Mouse (Mus musculus) spleen, postnatal 36 days (tissue): ENCODE results near the gene Dlg2.
A peak's percentile ranks its signal among the peaks of the same experiment; 100 is the strongest.

Source experiments
- DNase-seq, 2 experiments: peaks; one replicate each; pipeline ENCODE4 v3.0.0; 2022; ENCODE audit warnings: low spot score in 2 of 2, mixed read lengths in 1 of 2

Dlg2 gene

GRCm38 (mm10) chr7:91902503-91902902 is 1426.0 kb downstream of the Dlg2 start:
- no peak for DNase-seq

GRCm38 (mm10) chr7:91916809-91917208 is 1440.3 kb downstream of the Dlg2 start:
- DNase-seq: no peak

- DNase-seq: no peak
Measured at GRCm38 (mm10) chr7:91919099-91919498, 1442.6 kb downstream of the Dlg2 start.

GRCm38 (mm10) chr7:91919738-91920137 is 1443.3 kb downstream of the Dlg2 start:
- no peak for DNase-seq

- no peak for DNase-seq
Measured at GRCm38 (mm10) chr7:91934881-91935597, 1458.6 kb downstream of the Dlg2 start.

- no peak for DNase-seq
Measured at GRCm38 (mm10) chr7:91936193-91936592, 1459.7 kb downstream of the Dlg2 start.

DNA sequence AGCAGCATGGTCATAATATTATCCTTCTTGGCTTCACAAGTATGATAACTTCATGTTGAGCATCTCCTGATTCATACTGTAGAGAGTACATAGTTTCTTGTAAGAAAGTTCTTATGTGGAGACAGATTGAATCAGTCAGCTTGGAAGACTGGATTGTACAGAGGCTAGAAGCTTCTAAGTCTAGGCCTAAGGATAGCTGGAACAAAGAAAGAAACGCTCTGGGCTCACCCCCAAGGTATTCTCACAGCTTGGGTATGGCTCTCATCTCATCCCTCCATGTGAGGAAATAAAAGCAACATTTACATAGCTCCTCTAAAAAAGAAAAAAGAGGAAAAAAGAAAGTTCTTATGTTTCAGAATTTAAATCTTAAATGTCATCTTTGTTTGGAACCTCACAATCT is 1466.8 kb downstream of the Dlg2 start:
- no peak for DNase-seq

- DNase-seq: no peak
Measured at GRCm38 (mm10) chr7:91955584-91955983, 1479.1 kb downstream of the Dlg2 start.

- DNase-seq: no peak
Measured at GRCm38 (mm10) chr7:91962956-91963355, 1486.5 kb downstream of the Dlg2 start.

GRCm38 (mm10) chr7:91972970-91973369 is 1496.5 kb downstream of the Dlg2 start:
- DNase-seq: no peak

GRCm38 (mm10) chr7:92003769-92004455 is 1527.4 kb downstream of the Dlg2 start:
- DNase-seq: no peak

GRCm38 (mm10) chr7:92005681-92006425 is 1529.4 kb downstream of the Dlg2 start:
- no peak for DNase-seq

DNA sequence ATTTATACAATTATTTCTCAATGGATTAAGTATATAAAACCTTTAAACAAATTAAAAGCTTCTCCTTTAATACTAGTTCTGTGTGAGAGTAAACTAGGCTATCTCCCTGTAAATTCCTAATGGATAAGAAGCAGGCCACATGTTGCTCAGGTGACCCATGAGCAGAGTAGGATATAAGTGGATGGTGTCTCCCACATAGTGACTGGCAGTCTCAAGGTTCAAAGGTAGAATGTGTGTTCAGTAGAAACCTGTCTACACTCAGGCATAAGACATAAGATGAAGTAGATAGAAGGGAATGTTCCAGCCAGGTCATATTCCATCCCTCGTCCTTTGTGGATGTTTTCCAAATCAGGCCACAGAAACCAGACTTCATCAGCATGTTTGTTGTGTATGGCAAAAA is 1532.2 kb downstream of the Dlg2 start:
- DNase-seq: no peak

GRCm38 (mm10) chr7:92024928-92025327 is 1548.5 kb downstream of the Dlg2 start:
- no peak for DNase-seq

DNA sequence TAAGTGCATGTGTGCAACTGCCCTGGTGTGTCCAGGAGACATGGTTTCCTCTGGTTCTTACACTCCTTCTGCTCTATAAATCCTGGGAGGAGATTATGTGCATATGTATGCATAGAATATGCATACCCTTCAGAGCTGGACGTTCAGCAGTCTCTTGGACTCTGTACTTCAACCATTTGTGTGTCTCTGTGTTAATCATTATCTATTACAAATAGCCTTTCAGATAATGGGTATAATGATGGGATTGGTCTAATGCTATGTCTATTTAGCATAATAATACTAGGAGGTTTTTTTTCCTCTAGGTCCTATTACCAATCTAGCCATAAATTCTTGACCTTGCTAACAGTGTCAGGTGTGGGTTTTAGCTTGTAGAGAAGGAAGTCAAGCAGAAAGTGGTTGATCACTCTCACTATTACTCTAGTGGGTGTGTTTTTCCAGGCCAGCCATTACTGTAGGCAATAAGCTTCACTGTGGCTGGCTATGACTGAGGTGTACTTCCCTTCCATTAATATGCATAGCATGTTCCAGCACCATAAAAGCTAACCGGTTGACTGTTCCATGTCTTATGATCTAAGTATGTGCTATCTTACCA is 1549.1 kb downstream of the Dlg2 start:
- DNase-seq: no peak

DNA sequence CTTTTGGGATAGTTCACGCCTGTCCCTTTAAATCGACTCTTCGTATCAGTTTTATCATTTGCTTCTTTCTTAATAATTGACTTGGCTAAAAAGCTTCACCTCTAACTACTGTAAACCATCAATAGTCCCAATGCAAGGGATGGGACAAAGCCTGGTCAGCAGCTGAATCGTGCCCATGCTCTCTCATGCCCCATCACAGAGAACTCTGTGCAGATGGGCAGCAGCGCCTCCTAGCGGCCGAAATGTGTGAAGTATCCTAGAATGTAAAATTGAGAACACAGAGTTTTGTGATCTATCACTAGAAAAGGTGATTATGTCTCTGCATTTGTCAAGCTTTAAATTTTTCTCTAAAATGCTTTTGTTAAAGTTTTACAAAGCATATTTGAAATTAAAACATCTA is 1550.6 kb downstream of the Dlg2 start:
- DNase-seq: peak in 1 of 2 experiments; percentile 1

DNA sequence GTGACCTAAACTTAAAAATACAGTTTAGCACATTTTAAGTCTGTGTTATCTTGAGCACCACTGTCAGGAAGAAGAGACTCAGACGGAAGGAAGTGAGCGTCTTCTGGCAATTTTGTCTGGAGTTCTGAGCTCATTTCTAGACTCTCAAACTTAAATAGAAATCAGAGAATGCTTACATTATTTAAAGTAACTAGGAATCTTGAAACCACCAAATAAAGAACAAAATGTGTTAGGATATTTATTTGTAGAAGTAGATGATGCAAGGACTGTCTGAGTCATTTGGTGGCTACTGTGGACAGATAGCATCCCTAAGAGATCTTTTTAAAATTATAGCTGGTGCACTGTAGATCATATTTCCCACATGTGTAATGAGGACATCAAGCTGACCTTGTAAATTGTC is 1557.8 kb downstream of the Dlg2 start:
- no peak for DNase-seq

GRCm38 (mm10) chr7:92040187-92040586 is 1563.7 kb downstream of the Dlg2 start:
- no peak for DNase-seq

DNA sequence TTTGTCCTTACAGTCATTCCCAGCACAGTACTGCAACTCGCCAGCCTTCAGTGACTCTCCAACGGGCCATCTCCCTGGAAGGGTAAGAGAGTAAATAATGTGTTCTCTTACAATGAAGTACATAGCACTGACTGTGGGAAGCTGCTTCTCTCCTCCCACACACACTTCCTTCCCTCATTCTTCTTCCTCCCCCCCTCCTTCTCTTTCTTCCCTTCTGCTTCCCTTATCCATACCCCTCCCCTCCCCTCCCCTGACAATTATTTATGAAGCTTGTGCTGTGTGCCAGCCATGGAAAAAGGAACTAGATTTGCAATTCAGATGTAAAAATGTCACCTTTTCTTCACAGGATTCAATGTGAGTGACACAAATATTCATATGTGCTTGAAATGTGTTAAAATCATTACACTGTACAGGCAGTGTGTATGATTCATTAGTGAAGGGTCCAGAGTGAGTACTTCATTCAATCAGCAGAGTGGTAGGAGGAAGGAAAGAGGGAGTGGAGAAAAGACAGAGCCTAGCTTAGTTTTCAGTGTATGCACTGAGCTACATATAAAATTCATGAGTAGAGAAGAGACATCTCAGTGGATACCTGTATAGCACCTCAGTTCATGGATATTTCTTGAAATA is 1564.4 kb downstream of the Dlg2 start:
- no peak for DNase-seq

DNA sequence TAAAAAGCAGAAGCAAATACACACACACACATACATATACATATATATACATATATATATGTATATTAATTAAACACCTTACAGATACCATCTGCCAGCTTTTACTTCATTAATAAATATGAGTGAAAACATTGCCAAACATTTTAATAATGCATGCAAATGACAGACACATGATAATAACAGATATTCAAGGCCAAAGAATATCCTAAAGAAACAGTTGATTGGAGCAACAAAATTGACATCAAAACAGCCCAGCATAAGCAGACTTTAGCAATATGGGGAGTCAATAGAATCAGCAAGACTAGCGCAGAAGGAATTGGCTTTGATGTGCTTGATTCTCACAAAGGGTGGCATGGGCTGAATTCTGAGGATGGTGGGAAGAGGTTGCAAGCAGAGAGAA is 1568.5 kb downstream of the Dlg2 start:
- DNase-seq: no peak

DNA sequence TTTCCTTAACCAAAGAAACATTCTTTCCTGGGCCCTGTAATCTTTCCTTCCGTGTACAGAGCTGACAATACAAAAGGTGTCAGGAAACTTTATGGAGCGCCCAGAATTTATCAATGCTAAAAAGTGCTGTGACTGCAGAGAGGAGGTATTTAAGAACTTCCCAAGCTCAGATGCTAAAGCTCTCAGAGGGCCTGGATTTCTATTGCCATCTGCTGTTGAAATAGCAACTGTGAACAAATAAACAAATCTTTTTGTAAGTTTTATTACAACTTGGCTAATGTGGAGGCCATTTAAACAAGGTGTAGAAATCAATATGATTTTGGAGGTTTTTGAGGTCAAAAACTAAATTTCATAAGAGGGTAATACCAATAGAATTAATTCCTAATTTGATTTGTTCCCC is 1570.8 kb downstream of the Dlg2 start:
- DNase-seq: no peak

GRCm38 (mm10) chr7:92048876-92049275 is 1572.4 kb downstream of the Dlg2 start:
- no peak for DNase-seq
